Mouse (Mus musculus) gastrocnemius, postnatal 14 days (tissue): Measurements from ENCODE around the gene Foxn3. TPM values are rescaled to one million over a fixed set of nuclear protein-coding genes. Genes with fewer than 3 reads are reported as not detected.

ENCODE experiments used
- DNase-seq: peaks from one replicate; pipeline ENCODE4 v3.0.0; 2021; ENCODE audit warnings: mixed read lengths
- intact Hi-C: fragments of 180-260 bp; cut with DNase I; formaldehyde crosslinking; loops from one replicate; pipeline ENCODE4 v1.15.1; 2025; ENCODE audit warnings: low total_unique reads
- total RNA-seq, 2 experiments: library from RNA; stranded (reverse); gene quantifications; 2 replicates each; pipeline ENCODE4 v1.2.3; 2021

The Foxn3 gene
- total RNA-seq, 2 experiments from 2014 or later: 194 TPM

DNA sequence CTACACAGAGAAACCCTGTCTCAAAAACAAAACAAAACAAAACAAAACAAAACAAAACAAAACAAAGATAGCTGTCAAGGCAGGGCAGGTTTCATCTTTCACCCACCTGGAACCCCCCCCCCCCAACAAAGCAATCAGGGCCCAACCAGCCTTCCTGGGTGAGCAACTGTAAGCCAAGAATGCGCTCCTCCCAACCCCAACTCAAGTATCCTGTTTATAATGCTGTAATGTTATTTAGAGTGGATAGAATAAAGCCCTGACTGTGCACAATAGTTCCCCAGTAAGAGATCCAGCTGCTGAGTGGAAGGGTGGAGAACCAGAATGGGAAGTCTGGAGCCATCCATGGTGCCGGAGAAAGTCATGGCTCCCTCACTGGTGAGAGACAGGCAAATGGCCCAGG lies 220.0 kb downstream of the Foxn3 start:
- intact Hi-C loops: no loop called here
- DNase-seq: no peak

DNA sequence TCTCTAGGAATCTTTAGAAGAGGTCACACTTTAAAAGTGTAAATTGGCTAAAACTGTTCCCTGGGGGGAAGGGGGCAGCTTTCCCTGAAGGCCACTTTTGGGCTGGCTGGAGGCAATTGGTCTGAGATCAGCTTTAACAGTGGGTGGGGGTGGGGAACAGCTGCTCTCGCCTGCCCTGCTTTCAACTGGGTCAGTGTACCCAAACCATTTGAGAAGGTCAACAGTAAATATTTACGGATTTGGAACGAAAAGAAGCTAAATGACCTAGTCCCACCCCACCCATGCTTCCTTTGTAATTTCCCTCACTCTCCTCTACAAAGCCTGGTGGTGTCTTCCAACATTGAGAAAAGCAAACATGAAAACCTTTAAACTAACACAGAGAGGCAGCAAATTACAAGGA lies 221.2 kb downstream of the Foxn3 start:
- DNase-seq: no peak
- intact Hi-C loops: no loop called here

- intact Hi-C loops: no loop called here
- no peak for DNase-seq
These were observed 221.6 kb downstream of the Foxn3 start for GRCm38 (mm10) chr12:99341751-99342150.

- intact Hi-C loops: no loop called here
- DNase-seq: no peak
These were observed 222.8 kb downstream of the Foxn3 start for GRCm38 (mm10) chr12:99340418-99341182.

DNA sequence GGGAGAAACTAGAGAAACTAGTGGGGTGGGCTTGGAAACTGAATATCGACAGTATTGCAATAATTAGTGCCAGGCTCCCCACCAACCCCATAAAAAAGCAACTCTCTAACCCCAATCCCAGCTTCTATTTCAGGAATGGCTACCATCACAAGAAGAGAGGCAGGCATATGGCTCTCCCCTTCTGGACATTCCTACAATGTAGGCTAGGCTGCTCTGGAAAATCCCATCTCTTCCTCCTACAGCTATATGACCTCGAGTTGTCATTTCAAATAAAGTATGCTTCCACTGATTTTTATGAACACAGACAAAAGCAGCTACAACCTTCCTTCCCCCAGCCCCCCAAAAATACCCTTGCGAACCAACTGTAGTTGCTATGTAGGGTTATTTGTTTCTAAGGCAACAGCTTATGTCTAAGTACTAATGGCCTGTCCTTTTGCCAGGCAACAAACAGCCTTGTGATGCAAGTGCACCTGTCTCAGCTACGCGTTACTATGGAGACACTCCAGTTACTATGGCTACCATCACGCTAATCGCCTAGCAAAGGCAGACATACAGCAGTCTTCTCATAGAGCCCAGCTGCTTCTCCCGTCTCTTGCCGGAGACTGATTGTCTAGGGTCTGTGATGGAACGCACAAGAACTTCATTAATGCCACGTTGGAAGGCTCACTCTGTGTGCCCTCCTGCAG lies 223.6 kb downstream of the Foxn3 start:
- DNase-seq: peak; percentile 33
- intact Hi-C loops: no loop called here

- DNase-seq: no peak
- intact Hi-C loops: no loop called here
These were observed 224.6 kb downstream of the Foxn3 start for GRCm38 (mm10) chr12:99338754-99339153.

- intact Hi-C loops: no loop called here
- no peak for DNase-seq
These were observed 226.3 kb downstream of the Foxn3 start for GRCm38 (mm10) chr12:99337171-99337435.

DNA sequence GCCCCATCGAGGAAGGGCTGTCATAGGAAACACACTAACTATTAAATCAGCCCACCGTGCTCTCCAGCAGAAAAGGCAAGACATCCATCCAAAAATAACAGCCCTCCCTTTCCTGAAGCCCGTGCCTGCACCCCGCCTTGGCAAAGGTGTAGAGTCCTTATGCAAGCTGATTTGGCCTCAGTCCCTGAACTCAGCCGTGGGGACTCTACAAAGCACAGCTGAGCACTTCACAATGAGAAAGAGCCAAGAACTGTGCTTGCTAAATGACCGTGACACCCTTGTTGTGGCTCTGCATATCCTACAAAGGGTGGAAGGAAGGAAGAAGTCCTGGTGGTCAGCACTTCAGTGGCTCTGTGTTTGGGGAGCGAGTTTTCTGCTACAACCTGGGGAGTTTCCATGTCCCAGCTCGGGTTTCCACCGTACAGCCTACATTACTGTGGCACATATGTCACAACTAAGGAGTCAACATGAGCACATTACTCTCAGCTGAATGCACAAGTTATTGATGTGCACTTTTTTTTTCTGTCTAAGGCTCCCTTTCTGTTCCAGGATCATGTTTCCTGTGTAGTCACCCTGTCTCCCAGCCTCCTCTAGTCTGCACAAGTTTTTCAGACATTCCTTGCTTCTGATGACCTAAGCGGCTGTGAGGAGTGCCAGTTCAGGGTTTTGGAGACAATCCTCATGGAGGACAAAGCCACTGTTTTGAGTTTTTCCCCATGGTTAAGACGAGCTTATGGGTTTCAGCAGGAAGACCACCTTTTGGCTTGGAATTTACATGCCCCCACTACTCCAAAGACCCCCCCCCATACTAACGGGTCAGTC lies 226.8 kb downstream of the Foxn3 start:
- peak; percentile 83 for DNase-seq
- intact Hi-C loops: no loop called here

GRCm38 (mm10) chr12:99335628-99336027 lies 227.8 kb downstream of the Foxn3 start:
- intact Hi-C loops: no loop called here
- no peak for DNase-seq

GRCm38 (mm10) chr12:99334026-99334425 lies 229.4 kb downstream of the Foxn3 start:
- intact Hi-C loops: no loop called here
- DNase-seq: no peak

GRCm38 (mm10) chr12:99333304-99333968 lies 229.9 kb downstream of the Foxn3 start:
- intact Hi-C loops: no loop called here
- no peak for DNase-seq

DNA sequence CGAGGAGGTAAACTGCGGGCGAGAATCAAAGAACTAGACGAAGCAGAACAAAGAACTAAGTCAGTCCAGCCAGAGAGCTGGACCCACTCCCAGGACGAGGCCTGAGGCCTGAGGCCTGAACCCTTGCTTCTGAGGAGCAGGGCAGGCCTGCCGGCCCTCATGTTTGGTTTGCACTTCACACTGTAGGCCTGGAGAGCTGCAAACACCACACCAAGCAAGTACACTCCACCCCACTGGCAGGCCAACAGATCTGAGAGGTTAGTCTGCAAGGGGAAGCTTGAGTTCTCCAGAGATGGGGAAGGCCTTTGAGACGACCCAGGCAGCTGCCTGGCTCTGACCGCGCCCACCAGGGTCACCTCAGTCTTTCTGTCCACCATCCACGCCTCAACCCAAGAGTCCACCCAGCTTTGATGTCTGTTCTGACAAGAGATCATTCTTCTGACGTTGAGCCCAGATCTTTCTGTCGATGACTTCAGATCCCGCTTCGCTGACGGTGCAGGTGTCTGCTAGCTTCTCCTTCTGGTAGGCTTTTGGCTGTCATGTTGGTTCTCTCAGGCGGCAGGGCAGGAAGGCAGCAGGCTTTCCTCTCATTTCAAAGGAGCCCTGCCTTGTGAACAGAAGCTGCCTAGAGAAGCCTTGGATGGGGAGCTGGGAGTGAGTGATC lies 231.1 kb downstream of the Foxn3 start:
- DNase-seq: no peak
- intact Hi-C loops: no loop called here

- intact Hi-C loops: no loop called here
- DNase-seq: no peak
These were observed 231.9 kb downstream of the Foxn3 start for GRCm38 (mm10) chr12:99331341-99331947.

GRCm38 (mm10) chr12:99330822-99331285 lies 232.5 kb downstream of the Foxn3 start:
- no peak for DNase-seq
- intact Hi-C loops: no loop called here

DNA sequence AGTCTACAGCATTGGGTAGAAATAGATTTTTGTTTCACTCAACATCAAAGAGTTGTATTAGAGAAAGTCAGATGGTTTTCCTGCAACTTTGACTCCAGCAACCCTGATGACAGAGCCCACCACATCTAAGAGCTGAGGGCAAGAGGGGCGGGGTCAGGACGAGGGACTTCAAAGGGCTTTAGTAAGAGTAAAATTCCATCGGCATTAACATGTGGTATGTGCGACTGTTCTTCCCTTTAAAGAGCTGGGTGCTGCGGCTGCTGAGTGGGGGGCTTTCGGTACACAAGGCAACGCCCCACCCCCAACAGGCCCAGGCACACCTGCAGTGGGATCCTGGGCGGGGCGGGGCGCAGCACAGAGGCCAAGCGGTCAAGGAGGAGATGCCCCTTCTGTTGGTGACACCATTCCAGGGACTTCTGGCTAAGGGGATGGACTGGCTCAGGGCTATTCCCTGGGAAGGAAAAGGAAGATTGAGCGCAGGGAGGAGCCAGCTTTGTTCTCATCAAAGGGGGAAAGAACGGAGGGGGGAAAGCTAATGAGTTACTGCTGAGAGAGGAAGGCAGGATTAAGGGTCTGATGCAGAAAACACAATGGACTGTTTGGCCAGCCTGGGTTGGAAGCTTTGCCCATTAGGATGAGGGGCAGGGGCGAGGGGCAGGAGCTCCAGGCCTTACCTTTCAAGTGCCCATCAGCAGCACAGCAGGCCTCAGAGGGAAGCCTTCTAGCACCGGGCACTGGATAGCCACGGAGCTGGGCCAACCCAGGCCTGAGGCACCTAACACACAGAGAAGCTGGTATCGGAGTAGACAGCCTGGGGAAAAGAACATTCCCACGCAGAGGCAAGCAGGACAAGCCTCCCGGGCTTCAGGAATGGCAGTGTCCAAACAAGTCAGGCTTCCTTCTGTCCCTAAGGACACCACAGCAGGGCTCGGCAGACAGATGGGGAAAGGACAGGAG lies 233.8 kb downstream of the Foxn3 start:
- no peak for DNase-seq
- intact Hi-C loops: no loop called here

DNA sequence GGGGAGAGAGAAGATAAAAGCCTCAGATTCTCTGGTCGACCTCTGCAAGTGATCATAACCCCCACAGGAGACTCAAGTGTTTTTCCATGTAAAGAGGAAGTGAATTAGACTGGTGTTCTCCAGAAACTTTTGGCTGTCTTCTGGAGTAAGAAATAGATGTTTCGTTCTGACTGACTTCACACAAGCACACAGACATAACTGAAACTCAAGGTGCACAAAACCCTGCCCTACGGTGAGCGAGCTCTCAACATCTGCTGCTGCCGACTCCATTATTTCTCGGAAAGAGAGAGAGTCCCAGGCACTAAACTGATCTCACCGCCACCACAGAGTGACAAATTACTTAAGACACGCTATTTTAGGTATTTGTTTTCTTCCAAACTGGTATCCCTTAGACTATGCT lies 237.2 kb downstream of the Foxn3 start:
- DNase-seq: no peak
- intact Hi-C loops: no loop called here

- DNase-seq: no peak
- intact Hi-C loops: no loop called here
These were observed 241.6 kb downstream of the Foxn3 start for GRCm38 (mm10) chr12:99321633-99322431.
